Mouse (Mus musculus): ENCODE data around the gene Kpnb1. TPM values are rescaled to one million over a fixed set of nuclear protein-coding genes. Genes with fewer than 3 reads are reported as not detected.

Kpnb1 gene
- total RNA-seq, 1 experiment from 2014 or later, result 123 TPM

GRCm38 (mm10) chr11:97185704-97186614 lies 1.7 kb downstream of the Kpnb1 start:
- no peak for DNase-seq

- DNase-seq, result no peak
Observed at GRCm38 (mm10) chr11:97184875-97185274, 2.8 kb downstream of the Kpnb1 start.

- no peak for DNase-seq
Observed at GRCm38 (mm10) chr11:97182446-97182845, 5.2 kb downstream of the Kpnb1 start.

- no peak for DNase-seq
Observed at GRCm38 (mm10) chr11:97181061-97181460, 6.6 kb downstream of the Kpnb1 start.

GRCm38 (mm10) chr11:97178198-97178597 lies 9.5 kb downstream of the Kpnb1 start:
- DNase-seq, result no peak

- peak; percentile 71 for DNase-seq
Observed at GRCm38 (mm10) chr11:97176851-97177250, 10.8 kb downstream of the Kpnb1 start.

- no peak for DNase-seq
Observed at GRCm38 (mm10) chr11:97175499-97175898, 12.2 kb downstream of the Kpnb1 start.

GRCm38 (mm10) chr11:97160341-97160740 lies 27.3 kb downstream of the Kpnb1 start:
- DNase-seq, result no peak

- no peak for DNase-seq
Observed at GRCm38 (mm10) chr11:97156999-97157398, 30.7 kb downstream of the Kpnb1 start.

GRCm38 (mm10) chr11:97152662-97153287 lies 34.9 kb downstream of the Kpnb1 start:
- peak; percentile 68 for DNase-seq

- DNase-seq, result peak; percentile 83
Observed at GRCm38 (mm10) chr11:97152023-97152426, 35.7 kb downstream of the Kpnb1 start.

GRCm38 (mm10) chr11:97151343-97151801 lies 36.3 kb downstream of the Kpnb1 start, which contains the start of gene Tbkbp1:
TSS of gene Tbkbp1 (minus strand) at chr11:97151495.
- peak; percentile 42 for DNase-seq

- DNase-seq, result peak; percentile 73
Observed at GRCm38 (mm10) chr11:97150411-97151330, 37.0 kb downstream of the Kpnb1 start.

- DNase-seq, result peak; percentile 82
Observed at GRCm38 (mm10) chr11:97149995-97150410, 37.7 kb downstream of the Kpnb1 start.

GRCm38 (mm10) chr11:97149026-97149425 lies 38.7 kb downstream of the Kpnb1 start:
- no peak for DNase-seq

- no peak for DNase-seq
Observed at GRCm38 (mm10) chr11:97148591-97148990, 39.1 kb downstream of the Kpnb1 start.

- no peak for DNase-seq
Observed at GRCm38 (mm10) chr11:97147333-97147732, 40.3 kb downstream of the Kpnb1 start.

GRCm38 (mm10) chr11:97146724-97147123 lies 41.0 kb downstream of the Kpnb1 start:
- peak; percentile 88 for DNase-seq

- DNase-seq, result no peak
Observed at GRCm38 (mm10) chr11:97145951-97146350, 41.7 kb downstream of the Kpnb1 start.

GRCm38 (mm10) chr11:97145320-97145719 lies 42.4 kb downstream of the Kpnb1 start:
- no peak for DNase-seq

GRCm38 (mm10) chr11:97143196-97143900 lies 44.3 kb downstream of the Kpnb1 start:
- no peak for DNase-seq

Measured in adrenal gland, postnatal 14 days (tissue).